Mouse (Mus musculus) heart, postnatal 0 days (tissue): ENCODE measurements around the gene Gm49776. TPM values are rescaled to one million over a fixed set of nuclear protein-coding genes. Genes with fewer than 3 reads are reported as not detected.
A peak's percentile ranks its signal among the peaks of the same experiment; 100 is the strongest.

Experiments used
- ATAC-seq: fragments of 200-750 bp; cut with Nextera tagmentation; 2 replicates; pipeline ENCODE4 v1.8.0; 2017; ENCODE audit warnings: low read depth, moderate number of reproducible peaks, moderate library complexity; ENCODE audit not compliant: insufficient read depth
- DNase-seq: peaks from one replicate; pipeline ENCODE4 v3.0.0-alpha.2; 2016; ENCODE audit warnings: low spot score
- H3K27ac ChIP-seq: fragments of 300-500 bp; sonication (generic); 2 replicates; pipeline ENCODE4 v1.5.1; 2014; ENCODE audit warnings: low read depth, mild to moderate bottlenecking
- H3K27me3 ChIP-seq: fragments of 300-500 bp; sonication (generic); 2 replicates; pipeline ENCODE4 v1.6.1; 2014; ENCODE audit warnings: low read length, mixed read lengths; ENCODE audit not compliant: control insufficient read depth, insufficient read depth
- H3K36me3 ChIP-seq: fragments of 300-500 bp; sonication (generic); replicated peaks from 2 replicates; pipeline ENCODE4 v1.6.1; 2014; ENCODE audit warnings: low read length, mixed read lengths; ENCODE audit not compliant: control insufficient read depth, insufficient read depth
- H3K4me1 ChIP-seq: fragments of 300-500 bp; sonication (generic); 2 replicates; pipeline ENCODE4 v1.6.1; 2014; ENCODE audit warnings: antibody characterized with exemption; ENCODE audit not compliant: control insufficient read depth, insufficient read depth
- H3K4me2 ChIP-seq: fragments of 300-500 bp; sonication (generic); 2 replicates; pipeline ENCODE4 v1.6.1; 2014; ENCODE audit warnings: low read depth, mild to moderate bottlenecking, low read length, moderate library complexity
- H3K4me3 ChIP-seq: fragments of 300-500 bp; sonication (generic); 2 replicates; pipeline ENCODE4 v1.5.1; 2014; ENCODE audit warnings: low read depth, low read length
- H3K9ac ChIP-seq: fragments of 300-500 bp; sonication (generic); replicated peaks from 2 replicates; pipeline ENCODE4 v1.6.1; 2014; ENCODE audit warnings: low read depth, low read length, mixed read lengths
- H3K9me3 ChIP-seq: fragments of 300-500 bp; sonication (generic); replicated peaks from 2 replicates; pipeline ENCODE4 v1.6.1; 2016; ENCODE audit warnings: low read length; ENCODE audit not compliant: control insufficient read depth
- CTCF ChIP-seq: IDR thresholded peaks from 2 replicates; pipeline ENCODE4 v1.5.1; 2016; ENCODE audit warnings: antibody characterized with exemption, control low read depth, low read depth
- EP300 ChIP-seq: IDR thresholded peaks from 2 replicates; pipeline ENCODE4 v1.6.1; 2016; ENCODE audit warnings: antibody characterized with exemption, low read depth
- WGBS: fragments of 180-500 bp; shearing (Covaris S2); extraction: QIAGEN DNeasy Blood & Tissue Kit; methylation state at CpG from one replicate; pipeline ENCODE4 v1.1.7; 2014; 5-methylcytosine and 5-hydroxymethylcytosine counted together
- polyA plus RNA-seq: library from polyadenylated mRNA; unstranded; fragments of >200 nt; fragmentation: Nextera tagmentation; extraction: Ambion mirVana; gene quantifications from 2 replicates; pipeline ENCODE4 v1.2.1, GENCODE M21; 2015
- total RNA-seq: library from RNA; depleted of rRNA; stranded (reverse); fragments of >200 nt; gene quantifications from 2 replicates; pipeline ENCODE4 v1.2.3, GENCODE M21; 2014; ENCODE audit warnings: low replicate concordance

The Gm49776 gene
- total and polyA plus RNA-seq, 2 experiments from 2014 or later = 0.82 TPM; not detected in 1

- H3K27me3 ChIP-seq = no peaks in the 10 kb centered on the region
These were observed 10.1 kb upstream of the Gm49776 start for GRCm38 (mm10) chr16:18268182-18268581.

DNA sequence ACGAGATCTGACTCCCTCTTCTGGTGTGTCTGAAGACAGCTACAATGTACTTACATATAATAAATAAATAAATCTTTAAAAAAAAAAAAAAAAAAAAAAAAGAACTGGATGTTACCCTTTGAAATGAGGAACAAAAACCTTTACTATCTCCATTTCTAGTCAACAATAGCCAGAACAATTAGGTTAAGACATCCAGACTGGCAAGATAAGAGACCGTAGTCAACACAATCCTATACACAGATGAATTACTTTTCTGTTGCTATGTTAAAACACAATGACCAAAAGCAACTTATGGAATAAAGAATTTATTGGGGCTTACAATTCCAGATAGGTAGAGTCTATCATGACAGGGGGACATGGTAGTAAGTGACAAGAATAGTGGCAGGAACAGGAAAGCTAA lies 6.9 kb upstream of the Gm49776 start:
- Histone ChIP-seq H3K4me3 (no peak overlapping the region), H3K36me3 (peaks cover 76% of the 10 kb centered on the region), H3K9ac (no peak overlapping the region), H3K9me3 (no peaks in the 10 kb centered on the region), H3K27ac (no peak overlapping the region), H3K4me1 (no peaks in the 10 kb centered on the region), H3K27me3 (no peaks in the 10 kb centered on the region), H3K4me2 (no peak overlapping the region)
- WGBS = 96% methylated on average over 1 of the region's 2 CpGs
- no peak for TF ChIP-seq EP300
- TF ChIP-seq CTCF = no peak
- DNase-seq (no peak), ATAC-seq (no peak)

More at GRCm38 (mm10) chr16:18268182-18268581, 10.1 kb upstream of the Gm49776 start:
- 88% methylated on average over 5 of the region's 5 CpGs for WGBS
- Histone ChIP-seq H3K4me3 (no peak overlapping the region), H3K9me3 (no peaks in the 10 kb centered on the region), H3K36me3 (peaks cover 83% of the 10 kb centered on the region), H3K4me2 (no peak overlapping the region), H3K9ac (no peak overlapping the region), H3K4me1 (no peaks in the 10 kb centered on the region), H3K27ac (no peak overlapping the region)
- no peak for DNase-seq
- TF ChIP-seq EP300 = no peak
- TF ChIP-seq CTCF = peak; percentile 40
- no peak for ATAC-seq

DNA sequence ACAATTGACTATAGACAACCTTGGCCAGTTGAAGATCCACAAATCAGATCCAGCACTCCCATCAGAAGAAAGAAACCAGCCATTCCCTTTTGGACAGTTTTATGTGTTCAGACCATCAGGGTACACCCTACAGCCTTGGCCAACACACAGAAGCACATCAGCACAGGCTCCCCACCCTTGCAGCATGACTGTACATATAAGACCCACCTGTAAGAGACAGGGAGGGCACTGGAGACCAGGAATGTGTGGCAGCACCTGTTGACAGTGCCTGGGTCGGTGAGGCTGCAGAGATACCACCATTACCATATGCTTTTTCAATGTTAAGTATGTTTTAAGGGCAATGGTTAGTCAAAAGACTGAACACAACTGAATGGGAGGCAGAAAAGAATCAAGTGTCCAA lies 4.3 kb downstream of the Gm49776 start:
- WGBS = 77% methylated on average over 1 of the region's 1 CpGs
- H3K9me3 ChIP-seq = no peaks in the 10 kb centered on the region
- H3K36me3 ChIP-seq = peaks cover 79% of the 10 kb centered on the region
- H3K27ac ChIP-seq = no peak overlapping the region
- peaks cover 9% of the 10 kb centered on the region for H3K4me1 ChIP-seq
- H3K9ac ChIP-seq = no peak overlapping the region
- no peak overlapping the region for H3K4me2 ChIP-seq
- DNase-seq (no peak), ATAC-seq (no peak)
- no peak overlapping the region for H3K4me3 ChIP-seq
- TF ChIP-seq CTCF (no peak), EP300 (no peak)
- no peaks in the 10 kb centered on the region for H3K27me3 ChIP-seq

- ATAC-seq (no peak), DNase-seq (no peak)
These were observed 5.4 kb downstream of the Gm49776 start for GRCm38 (mm10) chr16:18252736-18253135.

GRCm38 (mm10) chr16:18250828-18251790 lies 7.0 kb downstream of the Gm49776 start:
- Histone ChIP-seq H3K27me3 (no peaks in the 10 kb centered on the region), H3K4me2 (0 out of 2 replicates have a peak overlapping the region, but pooled peaks have one; percentile 88), H3K9ac (no peak overlapping the region), H3K9me3 (no peaks in the 10 kb centered on the region), H3K4me3 (no peak overlapping the region), H3K27ac (no peak overlapping the region), H3K36me3 (peaks cover 62% of the 10 kb centered on the region), H3K4me1 (peaks cover 20% of the 10 kb centered on the region)
- DNase-seq (no peak), ATAC-seq (no peak)
- TF ChIP-seq EP300 (no peak), CTCF (no peak)
- 49% methylated on average over 10 of the region's 10 CpGs for WGBS

More at GRCm38 (mm10) chr16:18252736-18253135, 5.4 kb downstream of the Gm49776 start:
- H3K9ac ChIP-seq = no peak overlapping the region
- H3K9me3 ChIP-seq = no peaks in the 10 kb centered on the region
- peaks cover 70% of the 10 kb centered on the region for H3K36me3 ChIP-seq
- H3K4me1 ChIP-seq = peaks cover 10% of the 10 kb centered on the region
- no peak overlapping the region for H3K4me3 ChIP-seq
- no peaks in the 10 kb centered on the region for H3K27me3 ChIP-seq
- H3K27ac ChIP-seq = no peak overlapping the region
- no peak overlapping the region for H3K4me2 ChIP-seq
- TF ChIP-seq CTCF (no peak), EP300 (no peak)
- WGBS = 77% methylated on average over 6 of the region's 6 CpGs
